Mouse (Mus musculus) ES-E14 (cell line): ENCODE data around the gene Tor3a. TPM values are rescaled to one million over a fixed set of nuclear protein-coding genes. Genes with fewer than 3 reads are reported as not detected.

Experiments
- DNase-seq: peaks from one replicate; pipeline ENCODE4 v3.0.0-alpha.2; 2013; ENCODE audit warnings: low read depth, low spot score
- H3K27ac ChIP-seq: 2 replicates; pipeline ENCODE4 v1.5.1; 2012; ENCODE audit warnings: low read depth, mild to moderate bottlenecking, low read length, moderate library complexity, mixed read lengths; ENCODE audit not compliant: poor library complexity, insufficient read depth, severe bottlenecking
- H3K36me3 ChIP-seq: 2 replicates; pipeline ENCODE4 v1.6.1; 2012; ENCODE audit warnings: mild to moderate bottlenecking, low read length, moderate library complexity, mixed read lengths; ENCODE audit not compliant: control insufficient read depth, poor library complexity, insufficient read depth, severe bottlenecking
- H3K4me1 ChIP-seq, 2 experiments: fragments of 150-350 bp in 1 of 2; sonication (generic) in 1 of 2; 2 replicates each; pipeline ENCODE4 v1.6.1; 2012; ENCODE audit warnings: low read length in 2 of 2, mild to moderate bottlenecking in 1 of 2, mixed read lengths in 1 of 2; ENCODE audit not compliant: control insufficient read depth in 2 of 2, insufficient read depth in 2 of 2, poor library complexity in 1 of 2
- H3K4me3 ChIP-seq, 2 experiments: fragments of 150-350 bp in 1 of 2; sonication (generic) in 1 of 2; 2 replicates each; pipeline ENCODE4 v1.5.1; 2012; ENCODE audit warnings: low read length in 2 of 2, low read depth in 1 of 2, mild to moderate bottlenecking in 1 of 2, mixed read lengths in 1 of 2; ENCODE audit not compliant: insufficient read depth in 1 of 2, poor library complexity in 1 of 2, severe bottlenecking in 1 of 2
- H3K9ac ChIP-seq: 2 replicates; pipeline ENCODE4 v1.6.1; 2012; ENCODE audit warnings: low read depth, mild to moderate bottlenecking, low read length, mixed read lengths; ENCODE audit not compliant: poor library complexity, insufficient read depth, severe bottlenecking
- H3K9me3 ChIP-seq: fragments of 150-350 bp; sonication (generic); 2 replicates; pipeline ENCODE4 v1.6.1; 2012; ENCODE audit warnings: low read depth, mild to moderate bottlenecking, low read length; ENCODE audit not compliant: control insufficient read depth, insufficient read depth
- CHD2 ChIP-seq: IDR thresholded peaks from 2 replicates; pipeline ENCODE4 v1.6.1; 2014; ENCODE audit warnings: mild to moderate bottlenecking, low read depth, low read length, inconsistent platforms
- HCFC1 ChIP-seq: IDR thresholded peaks from 2 replicates; pipeline ENCODE4 v1.6.1; 2012; ENCODE audit warnings: low read length, inconsistent platforms, borderline replicate concordance; ENCODE audit not compliant: insufficient read depth
- MAFK ChIP-seq: IDR thresholded peaks from 2 replicates; pipeline ENCODE4 v1.6.1; 2014; ENCODE audit warnings: mild to moderate bottlenecking, low read depth, low read length, inconsistent platforms; ENCODE audit not compliant: insufficient read depth
- ZC3H11A ChIP-seq: IDR thresholded peaks from 2 replicates; pipeline ENCODE4 v1.6.1; 2012; ENCODE audit warnings: low read depth, mild to moderate bottlenecking, inconsistent platforms, low read length, borderline replicate concordance
- ZNF384 ChIP-seq: IDR thresholded peaks from 2 replicates; pipeline ENCODE4 v1.6.1; 2012; ENCODE audit warnings: low read depth, low read length, inconsistent platforms
- in situ Hi-C, 2 experiments: fragments of 600-800 bp; cut with MboI; formaldehyde crosslinking; loops; one replicate each; pipeline ENCODE4 v1.15.1; 2025; ENCODE audit warnings: low sequenced_read_pairs in 2 of 2, inconsistent platforms in 1 of 2; ENCODE audit not compliant: unreplicated experiment in 2 of 2
- total RNA-seq: library from RNA; depleted of rRNA; stranded (reverse); fragments of 300-350 nt; gene quantifications from 2 replicates; pipeline ENCODE4 v1.2.3, GENCODE M21; 2012

Gene Tor3a
- total RNA-seq, 1 experiment: 17.2 TPM

DNA sequence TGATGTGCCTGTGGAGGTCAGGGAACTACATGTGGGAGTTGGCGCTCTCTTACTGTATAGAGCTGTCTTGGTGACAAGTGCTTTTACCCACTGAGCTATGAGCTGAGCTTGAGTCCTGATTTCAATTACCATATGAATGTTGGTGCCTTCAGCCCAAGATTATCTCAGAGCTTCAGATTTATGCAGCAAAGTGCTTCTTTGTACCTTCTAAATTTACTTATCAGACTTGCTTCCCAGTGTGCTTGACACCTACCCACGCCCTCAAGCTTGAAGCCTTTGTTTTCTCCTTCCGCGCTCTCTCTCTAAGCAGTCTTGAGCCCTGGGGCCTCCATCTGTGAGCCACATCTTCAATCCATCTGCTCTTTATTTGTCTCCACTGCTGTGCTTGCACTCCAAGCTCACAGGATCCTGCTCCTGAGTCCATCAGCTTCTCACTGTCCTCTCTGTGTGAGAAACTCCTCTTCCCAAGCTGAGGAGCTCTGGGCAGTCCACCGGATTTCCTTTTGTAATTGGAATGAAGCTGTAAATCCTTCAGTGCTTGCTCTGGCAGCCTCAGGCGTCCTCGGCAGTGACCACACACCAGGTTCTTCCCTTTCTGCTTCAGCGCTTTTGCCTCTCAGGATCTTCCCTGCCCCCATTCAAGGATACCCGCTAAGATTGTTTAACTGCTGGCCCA is 60.2 kb downstream of the Tor3a start:
- no peak overlapping the region for H3K4me3 ChIP-seq
- in situ Hi-C loops: no loop called here
- H3K4me1 ChIP-seq: peaks cover 9 to 16% of the 10 kb centered on the region in 2 experiments
- H3K36me3 ChIP-seq: peaks cover 2% of the 10 kb centered on the region; the same call in 1 of the 2 replicates
- H3K9me3 ChIP-seq: no peaks in the 10 kb centered on the region; the same call in 1 of the 2 replicates
- peak overlapping the region; percentile 32; the same call in 1 of the 2 replicates for H3K27ac ChIP-seq
- no peak for TF ChIP-seq ZC3H11A
- no peak for TF ChIP-seq ZNF384
- no peak for TF ChIP-seq CHD2
- TF ChIP-seq HCFC1: no peak
- no peak for TF ChIP-seq MAFK
- DNase-seq: no peak
- H3K9ac ChIP-seq: no peak overlapping the region

- no peak for DNase-seq
- in situ Hi-C loops: no loop called here
- H3K9me3 ChIP-seq: no peaks in the 10 kb centered on the region; the same call in 1 of the 2 replicates
- H3K9ac ChIP-seq: no peak overlapping the region
- no peak for TF ChIP-seq HCFC1
- no peak for TF ChIP-seq CHD2
- no peak for TF ChIP-seq ZC3H11A
- H3K27ac ChIP-seq: no peak overlapping the region
- peaks cover 7 to 12% of the 10 kb centered on the region in 2 experiments for H3K4me1 ChIP-seq
- H3K36me3 ChIP-seq: no peaks in the 10 kb centered on the region
- no peak overlapping the region for H3K4me3 ChIP-seq
Measured at GRCm38 (mm10) chr1:156610257-156610656, 63.9 kb downstream of the Tor3a start.

DNA sequence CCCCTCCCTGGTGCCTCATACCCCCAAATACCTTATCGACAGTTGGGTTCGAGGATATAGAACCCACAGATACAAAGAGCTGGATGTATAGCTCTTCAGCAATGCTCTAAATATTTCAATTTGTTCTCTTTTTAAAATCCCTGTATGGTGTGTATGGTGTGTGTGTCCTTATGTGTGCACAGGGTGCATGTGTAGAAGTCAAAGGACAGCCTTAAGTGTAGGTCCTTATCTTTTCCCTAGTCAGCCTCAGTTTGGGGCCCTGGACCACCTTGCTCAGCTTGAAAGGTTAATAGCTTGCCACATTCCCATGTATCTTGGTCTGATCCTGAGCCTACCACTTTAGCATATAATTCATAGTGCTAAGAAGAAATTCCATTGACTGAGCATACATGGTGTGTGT is 65.7 kb downstream of the Tor3a start:
- TF ChIP-seq CHD2 (no peak), HCFC1 (no peak), ZC3H11A (no peak), MAFK (no peak), ZNF384 (no peak)
- Histone ChIP-seq H3K27ac (no peak overlapping the region), H3K4me3 (no peak overlapping the region), H3K36me3 (no peaks in the 10 kb centered on the region), H3K4me1 (peaks cover 5 to 16% of the 10 kb centered on the region in 2 experiments), H3K9ac (no peak overlapping the region), H3K9me3 (no peaks in the 10 kb centered on the region; the same call in 1 of the 2 replicates)
- in situ Hi-C loops: no loop called here
- no peak for DNase-seq

DNA sequence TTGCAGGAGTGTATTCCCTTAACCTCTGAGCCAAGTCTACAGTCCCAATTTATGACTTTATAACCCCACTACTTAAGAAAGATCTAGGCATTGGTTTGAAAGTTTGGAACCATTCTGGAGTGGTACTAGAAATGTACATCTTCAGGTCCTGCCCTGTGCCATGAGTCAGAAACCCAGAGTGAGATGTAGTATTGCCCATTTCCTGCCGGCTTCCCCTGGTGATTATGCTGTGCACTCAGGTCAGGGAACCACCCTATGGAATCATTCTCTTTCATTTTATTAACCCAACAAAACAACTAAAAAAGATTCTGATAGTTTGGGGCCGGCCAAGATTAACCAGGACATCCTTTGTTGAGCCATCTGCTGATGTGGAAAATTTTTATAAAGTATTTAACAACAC is 68.2 kb downstream of the Tor3a start:
- H3K4me3 ChIP-seq: no peak overlapping the region
- no peaks in the 10 kb centered on the region for H3K36me3 ChIP-seq
- no peak for DNase-seq
- H3K27ac ChIP-seq: no peak overlapping the region
- in situ Hi-C loops: no loop called here
- TF ChIP-seq ZNF384 (no peak), MAFK (no peak), CHD2 (no peak), ZC3H11A (no peak), HCFC1 (no peak)
- H3K4me1 ChIP-seq: peaks cover 6 to 13% of the 10 kb centered on the region in 2 experiments; a peak in 3 of 4 replicates
- H3K9ac ChIP-seq: no peak overlapping the region
- no peaks in the 10 kb centered on the region; the same call in 1 of the 2 replicates for H3K9me3 ChIP-seq
